Mouse (Mus musculus): ENCODE measurements around the gene Rictor. TPM values are rescaled to one million over a fixed set of nuclear protein-coding genes. Genes with fewer than 3 reads are reported as not detected.
A peak's percentile ranks its signal among the peaks of the same experiment; 100 is the strongest.
"Not testable (repeated sequence)": the region's sequence is repeated elsewhere in the genome, so short reads cannot be mapped to it uniquely, and the experiment has no call there.

Gene Rictor
- polyA plus RNA-seq, 1 experiment from 2014 or later, result 50.5 TPM

DNA sequence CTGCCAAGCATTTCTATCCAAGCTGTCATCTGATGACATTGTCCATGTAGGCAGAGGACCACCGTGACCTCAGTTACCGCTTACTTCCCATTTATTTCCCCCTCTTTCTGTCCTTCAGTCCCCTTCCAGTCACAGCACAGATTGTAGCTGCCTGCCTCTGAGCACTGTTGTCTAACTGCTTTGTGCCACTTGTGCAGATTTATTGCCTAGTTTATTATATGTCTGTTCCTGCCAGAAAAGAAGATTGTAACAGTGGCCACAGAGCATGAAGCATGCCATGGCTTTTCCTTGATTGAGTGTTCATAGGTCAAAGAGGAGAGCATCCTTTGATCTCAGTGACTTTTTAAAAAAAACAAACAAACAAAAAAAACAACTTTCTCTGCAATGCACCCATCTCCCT, 46.2 kb downstream of the Rictor start:
- no peak overlapping the region for H3K4me2 ChIP-seq (ENCODE audit: low read length)
- H3K27ac ChIP-seq (ENCODE audit: low read depth, low read length), result no peak overlapping the region
- no peak overlapping the region for H3K4me3 ChIP-seq (ENCODE audit: low read length)
- no peaks in the 10 kb centered on the region for H3K9me3 ChIP-seq (ENCODE audit: control insufficient read depth, low read length)
- no peak for ATAC-seq
- 83% methylated on average over 2 of the region's 2 CpGs for WGBS
- no peak overlapping the region for H3K9ac ChIP-seq (ENCODE audit: low read depth, low read length)
- no peaks in the 10 kb centered on the region for H3K4me1 ChIP-seq (ENCODE audit: control insufficient read depth, insufficient read depth, low read depth, low read length)
- H3K27me3 ChIP-seq (replicated peaks; ENCODE audit: control insufficient read depth, insufficient read depth, low read length), result no peaks in the 10 kb centered on the region
- 0 out of 2 replicates have a peak, but pooled peaks cover 2% of the 10 kb centered on the region for H3K36me3 ChIP-seq (ENCODE audit: control insufficient read depth, insufficient read depth, low read length)

DNA sequence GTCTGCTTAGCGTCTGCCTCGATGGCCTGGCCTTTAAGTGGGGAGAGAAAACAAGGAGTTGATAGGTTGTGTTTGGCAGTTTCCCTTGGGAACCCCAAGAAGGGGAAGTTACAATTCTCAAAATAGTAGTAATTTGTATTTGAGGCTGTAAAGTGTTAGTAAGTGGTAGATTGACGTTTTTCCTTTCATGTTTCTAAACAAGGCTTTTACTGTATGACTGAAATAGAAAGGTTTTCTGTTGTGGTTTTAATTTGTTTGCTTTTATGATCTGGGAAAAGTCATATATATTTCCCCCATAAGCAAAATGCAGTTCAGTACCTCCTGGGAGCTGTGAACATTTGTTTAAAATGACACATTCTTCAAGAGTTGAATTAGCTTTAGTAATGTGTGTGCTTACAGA, 64.1 kb downstream of the Rictor start:
- Histone ChIP-seq H3K9ac (ENCODE audit: low read depth, low read length) (no peak overlapping the region), H3K27me3 (replicated peaks; ENCODE audit: control insufficient read depth, insufficient read depth, low read length) (no peaks in the 10 kb centered on the region), H3K36me3 (ENCODE audit: control insufficient read depth, insufficient read depth, low read length) (peaks cover 24% of the 10 kb centered on the region), H3K4me3 (ENCODE audit: low read length) (no peak overlapping the region), H3K4me1 (ENCODE audit: control insufficient read depth, insufficient read depth, low read depth, low read length) (no peaks in the 10 kb centered on the region), H3K27ac (ENCODE audit: low read depth, low read length) (no peak overlapping the region), H3K4me2 (ENCODE audit: low read length) (no peak overlapping the region), H3K9me3 (ENCODE audit: control insufficient read depth, low read length) (no peaks in the 10 kb centered on the region)
- WGBS, result 94% methylated on average over 3 of the region's 3 CpGs
- ATAC-seq, result no peak

DNA sequence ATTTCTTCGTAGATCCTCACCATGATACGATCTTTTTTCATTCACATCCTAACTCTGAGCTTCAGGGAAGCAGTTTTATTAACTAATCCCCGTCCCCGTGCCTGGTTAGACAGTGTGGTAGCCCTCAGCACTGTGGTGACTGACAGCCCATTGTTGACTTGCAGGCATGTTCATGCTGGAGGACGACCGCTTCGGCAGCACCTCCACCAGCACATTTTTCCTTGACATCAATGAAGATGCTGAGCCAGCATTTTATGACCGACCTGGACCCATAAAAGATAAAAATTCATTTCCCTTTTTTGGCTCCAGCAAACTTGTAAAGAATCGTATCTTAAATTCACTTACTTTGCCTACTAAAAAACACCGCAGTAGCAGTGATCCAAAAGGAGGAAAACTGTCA, 78.0 kb downstream of the Rictor start:
- ATAC-seq, result no peak
- Histone ChIP-seq H3K4me1 (ENCODE audit: control insufficient read depth, insufficient read depth, low read depth, low read length) (no peaks in the 10 kb centered on the region), H3K4me3 (ENCODE audit: low read length) (no peak overlapping the region), H3K4me2 (ENCODE audit: low read length) (no peak overlapping the region), H3K36me3 (ENCODE audit: control insufficient read depth, insufficient read depth, low read length) (peaks cover 47% of the 10 kb centered on the region), H3K27ac (ENCODE audit: low read depth, low read length) (no peak overlapping the region), H3K9me3 (ENCODE audit: control insufficient read depth, low read length) (no peaks in the 10 kb centered on the region), H3K27me3 (replicated peaks; ENCODE audit: control insufficient read depth, insufficient read depth, low read length) (no peaks in the 10 kb centered on the region), H3K9ac (ENCODE audit: low read depth, low read length) (no peak overlapping the region)
- 93% methylated on average over 10 of the region's 10 CpGs for WGBS

DNA sequence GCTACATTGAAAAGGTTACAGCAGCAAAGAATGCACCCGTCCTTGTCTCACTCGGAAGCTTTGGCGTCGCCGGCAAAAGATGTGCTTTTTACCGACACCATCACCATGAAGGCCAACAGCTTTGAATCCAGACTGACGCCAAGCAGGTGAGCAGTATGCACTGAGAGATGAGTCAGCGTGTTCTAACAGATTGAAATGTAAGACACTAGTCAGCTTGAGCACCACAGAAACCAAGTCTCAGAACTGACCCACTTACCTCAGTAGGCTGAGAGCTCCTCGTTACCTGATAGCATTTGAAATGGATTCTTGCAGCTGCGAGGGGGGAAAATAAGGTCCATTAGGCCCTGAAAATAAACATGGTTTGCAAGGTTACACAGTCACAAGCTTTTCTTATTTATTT, 79.1 kb downstream of the Rictor start:
- Histone ChIP-seq H3K4me1 (ENCODE audit: control insufficient read depth, insufficient read depth, low read depth, low read length) (no peaks in the 10 kb centered on the region), H3K4me3 (ENCODE audit: low read length) (no peak overlapping the region), H3K4me2 (ENCODE audit: low read length) (no peak overlapping the region), H3K27me3 (replicated peaks; ENCODE audit: control insufficient read depth, insufficient read depth, low read length) (no peaks in the 10 kb centered on the region), H3K27ac (ENCODE audit: low read depth, low read length) (no peak overlapping the region), H3K9me3 (ENCODE audit: control insufficient read depth, low read length) (no peaks in the 10 kb centered on the region), H3K9ac (ENCODE audit: low read depth, low read length) (no peak overlapping the region), H3K36me3 (ENCODE audit: control insufficient read depth, insufficient read depth, low read length) (peaks cover 50% of the 10 kb centered on the region)
- WGBS, result 95% methylated on average over 10 of the region's 10 CpGs
- no peak for ATAC-seq

DNA sequence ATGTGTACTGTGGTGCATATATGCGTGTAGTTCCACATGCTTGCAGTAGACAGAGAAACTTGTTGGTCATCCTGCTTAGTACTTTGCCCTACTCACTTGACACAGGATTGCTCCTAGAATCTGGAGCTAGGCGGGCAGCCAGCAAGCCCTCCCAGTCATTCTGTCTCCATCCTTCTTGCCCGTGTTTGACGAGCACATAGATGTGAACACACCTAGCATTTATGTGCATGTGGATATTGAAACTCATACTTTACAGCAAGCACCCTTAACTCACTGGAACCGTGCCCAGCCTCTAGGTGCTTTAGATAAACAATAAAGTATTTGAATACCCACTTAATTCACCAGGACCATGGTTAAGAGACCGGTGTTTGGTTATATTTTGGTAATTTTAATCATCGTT, 81.8 kb downstream of the Rictor start:
- Histone ChIP-seq H3K36me3 (ENCODE audit: control insufficient read depth, insufficient read depth, low read length) (peaks cover 50% of the 10 kb centered on the region), H3K4me3 (ENCODE audit: low read length) (no peak overlapping the region), H3K27ac (ENCODE audit: low read depth, low read length) (no peak overlapping the region), H3K4me2 (ENCODE audit: low read length) (no peak overlapping the region), H3K9me3 (ENCODE audit: control insufficient read depth, low read length) (no peaks in the 10 kb centered on the region), H3K9ac (ENCODE audit: low read depth, low read length) (no peak overlapping the region), H3K4me1 (ENCODE audit: control insufficient read depth, insufficient read depth, low read depth, low read length) (no peaks in the 10 kb centered on the region), H3K27me3 (replicated peaks; ENCODE audit: control insufficient read depth, insufficient read depth, low read length) (no peaks in the 10 kb centered on the region)
- WGBS, result 97% methylated on average over 7 of the region's 7 CpGs
- no peak for ATAC-seq

DNA sequence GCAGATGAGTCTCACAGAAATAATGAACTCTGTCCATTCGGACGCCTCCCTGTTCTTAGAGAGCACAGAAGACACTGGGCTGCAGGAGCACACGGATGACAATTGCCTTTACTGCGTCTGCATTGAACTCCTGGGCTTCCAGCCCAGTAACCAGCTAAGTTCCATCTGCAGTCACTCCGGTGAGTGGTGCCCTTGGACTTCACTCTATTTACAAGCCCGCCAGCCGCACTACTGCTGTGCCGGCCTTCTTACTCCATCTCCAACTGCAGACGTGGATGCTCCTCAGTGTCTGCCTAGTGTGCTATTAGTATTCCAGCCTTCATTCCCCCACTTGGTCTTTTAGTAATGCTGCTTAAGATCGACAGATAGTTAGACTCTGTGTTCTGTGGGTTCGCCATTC, 83.5 kb downstream of the Rictor start:
- Histone ChIP-seq H3K4me3 (ENCODE audit: low read length) (no peak overlapping the region), H3K9me3 (ENCODE audit: control insufficient read depth, low read length) (no peaks in the 10 kb centered on the region), H3K27me3 (replicated peaks; ENCODE audit: control insufficient read depth, insufficient read depth, low read length) (no peaks in the 10 kb centered on the region), H3K4me2 (ENCODE audit: low read length) (no peak overlapping the region), H3K36me3 (ENCODE audit: control insufficient read depth, insufficient read depth, low read length) (peaks cover 51% of the 10 kb centered on the region), H3K9ac (ENCODE audit: low read depth, low read length) (no peak overlapping the region), H3K27ac (ENCODE audit: low read depth, low read length) (no peak overlapping the region), H3K4me1 (ENCODE audit: control insufficient read depth, insufficient read depth, low read depth, low read length) (no peaks in the 10 kb centered on the region)
- no peak for ATAC-seq
- 83% methylated on average over 11 of the region's 11 CpGs for WGBS

DNA sequence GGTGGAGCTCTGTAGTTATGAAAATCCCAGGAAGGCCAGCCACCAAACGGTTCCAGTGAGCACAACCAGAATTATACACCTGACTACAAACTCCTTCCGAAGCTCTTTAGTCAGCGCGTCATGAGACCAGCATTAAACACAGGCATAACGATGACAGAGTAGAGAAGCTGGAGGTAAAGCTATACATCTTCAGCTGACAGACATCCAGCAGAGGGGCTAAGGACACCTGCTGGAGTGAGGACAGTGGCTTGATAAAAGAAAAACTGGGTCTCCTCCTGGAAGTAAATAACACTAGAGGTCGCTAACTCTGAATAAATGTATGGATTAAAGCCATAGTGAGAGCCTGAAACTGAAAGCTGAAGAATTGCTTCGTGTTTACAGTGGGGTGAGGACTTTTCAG, 84.7 kb downstream of the Rictor start:
- H3K9me3 ChIP-seq (ENCODE audit: control insufficient read depth, low read length), result no peaks in the 10 kb centered on the region
- WGBS, result 83% methylated on average over 7 of the region's 7 CpGs
- no peak; the same call in 1 of the 2 replicates for ATAC-seq
- peaks cover 41% of the 10 kb centered on the region for H3K36me3 ChIP-seq (ENCODE audit: control insufficient read depth, insufficient read depth, low read length)
- no peak overlapping the region for H3K9ac ChIP-seq (ENCODE audit: low read depth, low read length)
- no peak overlapping the region for H3K4me3 ChIP-seq (ENCODE audit: low read length)
- H3K27ac ChIP-seq (ENCODE audit: low read depth, low read length), result no peak overlapping the region
- no peaks in the 10 kb centered on the region for H3K27me3 ChIP-seq (replicated peaks; ENCODE audit: control insufficient read depth, insufficient read depth, low read length)
- H3K4me1 ChIP-seq (ENCODE audit: control insufficient read depth, insufficient read depth, low read depth, low read length), result no peaks in the 10 kb centered on the region
- no peak overlapping the region for H3K4me2 ChIP-seq (ENCODE audit: low read length)

DNA sequence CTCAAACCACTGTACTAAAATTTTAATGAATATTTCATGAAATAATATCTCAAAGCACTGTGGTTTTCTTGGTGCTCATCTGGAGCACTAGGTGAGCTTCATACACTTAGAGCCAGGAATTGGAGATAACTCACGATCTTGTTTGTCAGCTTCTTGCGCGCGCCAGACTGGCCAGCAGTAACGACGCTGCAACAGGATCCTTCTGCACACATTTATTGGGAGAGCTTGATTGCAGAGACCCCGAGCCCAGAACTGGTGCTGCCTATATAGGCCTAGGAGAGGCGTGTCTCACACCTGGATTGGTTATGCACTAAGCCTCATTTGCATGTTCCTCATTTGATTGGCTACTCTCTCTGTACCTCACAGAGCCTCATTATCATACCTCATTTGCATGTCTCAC, 93.0 kb downstream of the Rictor start:
- H3K9ac ChIP-seq (ENCODE audit: low read depth, low read length); H3K4me1 ChIP-seq (ENCODE audit: control insufficient read depth, insufficient read depth, low read depth, low read length); H3K4me2 ChIP-seq (ENCODE audit: low read length); H3K4me3 ChIP-seq (ENCODE audit: low read length); H3K9me3 ChIP-seq (ENCODE audit: control insufficient read depth, low read length); H3K27ac ChIP-seq (ENCODE audit: low read depth, low read length); ATAC-seq; H3K27me3 ChIP-seq (replicated peaks; ENCODE audit: control insufficient read depth, insufficient read depth, low read length): not testable (repeated sequence)
- peaks cover 11% of the 10 kb centered on the region; the same call in 1 of the 2 replicates for H3K36me3 ChIP-seq (ENCODE audit: control insufficient read depth, insufficient read depth, low read length)
- WGBS, result 98% methylated on average over 8 of the region's 8 CpGs

DNA sequence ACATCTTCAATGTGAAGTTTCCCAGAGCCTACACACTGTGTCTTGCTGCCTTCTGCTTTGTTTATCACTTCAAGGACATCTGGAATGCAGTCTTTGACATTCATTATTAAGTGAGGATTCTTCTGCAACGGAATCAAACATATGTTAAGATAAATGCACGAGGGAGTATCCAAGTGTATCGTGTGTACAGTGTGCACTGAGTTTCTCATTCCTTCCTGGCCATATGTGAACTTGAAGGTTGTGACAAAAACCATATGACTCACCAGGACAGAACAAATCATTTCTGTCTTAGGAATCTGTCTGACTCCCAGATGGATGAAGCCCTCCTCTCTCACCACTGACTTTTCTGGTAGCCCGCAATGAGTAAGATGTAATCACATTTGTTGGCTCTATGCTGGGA, 107.6 kb downstream of the Rictor start:
- Histone ChIP-seq H3K4me1 (ENCODE audit: control insufficient read depth, insufficient read depth, low read depth, low read length) (no peaks in the 10 kb centered on the region), H3K9me3 (ENCODE audit: control insufficient read depth, low read length) (peaks cover 5% of the 10 kb centered on the region; the same call in 1 of the 2 replicates), H3K27ac (ENCODE audit: low read depth, low read length) (no peak overlapping the region), H3K4me2 (ENCODE audit: low read length) (no peak overlapping the region), H3K4me3 (ENCODE audit: low read length) (no peak overlapping the region), H3K27me3 (replicated peaks; ENCODE audit: control insufficient read depth, insufficient read depth, low read length) (no peaks in the 10 kb centered on the region), H3K36me3 (ENCODE audit: control insufficient read depth, insufficient read depth, low read length) (no peaks in the 10 kb centered on the region), H3K9ac (ENCODE audit: low read depth, low read length) (no peak overlapping the region)
- ATAC-seq, result no peak
- 93% methylated on average over 4 of the region's 4 CpGs for WGBS

DNA sequence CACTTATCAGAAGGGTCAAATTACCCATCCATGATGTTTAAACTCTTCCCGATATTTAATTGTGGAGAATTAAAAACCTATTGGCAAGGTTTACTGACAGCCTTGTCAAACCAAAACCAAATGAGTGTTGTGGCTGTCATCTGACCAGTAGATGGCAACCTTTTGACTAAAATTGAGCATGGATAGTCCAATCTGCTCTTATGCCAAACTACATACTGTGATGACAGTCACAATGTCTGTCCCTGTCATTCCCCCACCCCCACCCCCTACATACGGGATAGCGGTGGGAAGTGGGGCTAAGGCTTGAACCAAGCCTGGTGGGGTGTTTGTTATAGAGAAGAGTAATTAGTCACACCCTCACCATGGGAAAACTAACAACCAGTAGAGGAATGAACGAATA, 132.0 kb downstream of the Rictor start:
- 50% methylated on average over 4 of the region's 4 CpGs for WGBS
- H3K9ac ChIP-seq (ENCODE audit: low read depth, low read length), result no peak overlapping the region
- peak; percentile 64 for ATAC-seq

More for the DNA sequence above, 132.0 kb downstream of the Rictor start:
- H3K4me1 ChIP-seq (ENCODE audit: control insufficient read depth, insufficient read depth, low read depth, low read length), result no peaks in the 10 kb centered on the region
- H3K4me2 ChIP-seq (ENCODE audit: low read length), result no peak overlapping the region
- H3K9me3 ChIP-seq (ENCODE audit: control insufficient read depth, low read length), result no peaks in the 10 kb centered on the region
- H3K27me3 ChIP-seq (replicated peaks; ENCODE audit: control insufficient read depth, insufficient read depth, low read length), result no peaks in the 10 kb centered on the region
- H3K4me3 ChIP-seq (ENCODE audit: low read length), result no peak overlapping the region
- no peaks in the 10 kb centered on the region for H3K36me3 ChIP-seq (ENCODE audit: control insufficient read depth, insufficient read depth, low read length)
- no peak overlapping the region for H3K27ac ChIP-seq (ENCODE audit: low read depth, low read length)

Data from hindbrain, embryonic 16.5 days (tissue).